Mouse (Mus musculus) stomach, postnatal 0 days (tissue): Measurements from ENCODE around the gene Krtap9-5. TPM values are rescaled to one million over a fixed set of nuclear protein-coding genes. Genes with fewer than 3 reads are reported as not detected.

Experiments
- ATAC-seq: fragments of 200-750 bp; cut with Nextera tagmentation; 2 replicates; pipeline ENCODE4 v1.8.0; 2017; ENCODE audit not compliant: low FRiP score, low TSS enrichment
- DNase-seq: peaks from one replicate; pipeline ENCODE4 v3.0.0-alpha.2; 2016; ENCODE audit warnings: low spot score
- H3K27ac ChIP-seq: fragments of 300-500 bp; sonication (generic); replicated peaks from 2 replicates; pipeline ENCODE4 v1.5.1; 2014; ENCODE audit warnings: mild to moderate bottlenecking, control low read depth
- H3K27me3 ChIP-seq: fragments of 300-500 bp; sonication (generic); 2 replicates; pipeline ENCODE4 v1.6.1; 2014; ENCODE audit warnings: low read length; ENCODE audit not compliant: control insufficient read depth, insufficient read depth
- H3K36me3 ChIP-seq: fragments of 300-500 bp; sonication (generic); 2 replicates; pipeline ENCODE4 v1.6.1; 2014; ENCODE audit warnings: low read length, mixed read lengths; ENCODE audit not compliant: control insufficient read depth, insufficient read depth
- H3K4me1 ChIP-seq: fragments of 300-500 bp; sonication (generic); replicated peaks from 2 replicates; pipeline ENCODE4 v1.6.1; 2014; ENCODE audit warnings: antibody characterized with exemption; ENCODE audit not compliant: control insufficient read depth, insufficient read depth
- H3K4me2 ChIP-seq: fragments of 300-500 bp; sonication (generic); replicated peaks from 2 replicates; pipeline ENCODE4 v1.6.1; 2014; ENCODE audit warnings: low read depth, mild to moderate bottlenecking, control low read depth, moderate library complexity
- H3K4me3 ChIP-seq: fragments of 300-500 bp; sonication (generic); 2 replicates; pipeline ENCODE4 v1.5.1; 2014; ENCODE audit warnings: low read depth, low read length, control low read depth
- H3K9ac ChIP-seq: fragments of 300-500 bp; sonication (generic); 2 replicates; pipeline ENCODE4 v1.6.1; 2014; ENCODE audit warnings: mild to moderate bottlenecking, low read length, control low read depth, mixed read lengths
- H3K9me3 ChIP-seq: fragments of 300-500 bp; sonication (generic); 2 replicates; pipeline ENCODE4 v1.6.1; 2016; ENCODE audit warnings: low read length; ENCODE audit not compliant: control insufficient read depth
- CTCF ChIP-seq: IDR thresholded peaks from 2 replicates; pipeline ENCODE4 v1.5.1; 2016; ENCODE audit warnings: antibody characterized with exemption, low read depth, mild to moderate bottlenecking, moderate library complexity
- EP300 ChIP-seq: optimal IDR thresholded peaks from 2 replicates; pipeline ENCODE3; 2016; ENCODE audit warnings: antibody characterized with exemption
- WGBS: fragments of 180-500 bp; shearing (Covaris S2); extraction: QIAGEN DNeasy Blood & Tissue Kit; methylation state at CpG from one replicate; pipeline ENCODE4 v1.1.7; 2014; 5-methylcytosine and 5-hydroxymethylcytosine counted together
- polyA plus RNA-seq: library from polyadenylated mRNA; unstranded; fragments of >200 nt; fragmentation: Nextera tagmentation; extraction: Ambion mirVana; gene quantifications from 2 replicates; pipeline ENCODE4 v1.2.1, GENCODE M21; 2015

Gene Krtap9-5
- polyA plus RNA-seq, 1 experiment from 2014 or later, result not detected

GRCm38 (mm10) chr11:99965961-99966360 lies 17.7 kb downstream of the Krtap9-5 start:
- TF ChIP-seq EP300 (no peak), CTCF (no peak)
- ATAC-seq (no peak), DNase-seq (no peak)
- Histone ChIP-seq H3K4me2 (no peak overlapping the region), H3K36me3 (no peaks in the 10 kb centered on the region), H3K27me3 (no peaks in the 10 kb centered on the region), H3K9ac (no peak overlapping the region), H3K9me3 (no peaks in the 10 kb centered on the region), H3K4me1 (no peaks in the 10 kb centered on the region), H3K27ac (no peak overlapping the region), H3K4me3 (no peak overlapping the region)
- 13% methylated on average over 2 of the region's 2 CpGs for WGBS

- TF ChIP-seq CTCF, result no peak
- no peaks in the 10 kb centered on the region for H3K36me3 ChIP-seq
- H3K27ac ChIP-seq, result no peak within 1 kb of the TSS
- H3K4me2 ChIP-seq, result no peak within 1 kb of the TSS
- DNase-seq (no peak), ATAC-seq (no peak)
- no peaks in the 10 kb centered on the region for H3K4me1 ChIP-seq
- H3K9me3 ChIP-seq, result no peaks in the 10 kb centered on the region
- no peaks in the 10 kb centered on the region for H3K27me3 ChIP-seq
- no peak within 1 kb of the TSS for H3K9ac ChIP-seq
- H3K4me3 ChIP-seq, result no peak within 1 kb of the TSS
- 70% methylated on average over 5 of the region's 5 CpGs for WGBS
Measured at GRCm38 (mm10) chr11:99978953-99979352, 30.7 kb downstream of the Krtap9-5 start, which contains the start of gene Krtap29-1. Krtap29-1 (minus strand) TSS chr11:99979053.

- Histone ChIP-seq H3K4me3 (no peak overlapping the region), H3K9ac (no peak overlapping the region), H3K4me2 (no peak overlapping the region), H3K9me3 (no peaks in the 10 kb centered on the region), H3K4me1 (no peaks in the 10 kb centered on the region), H3K36me3 (no peaks in the 10 kb centered on the region), H3K27ac (no peak overlapping the region), H3K27me3 (no peaks in the 10 kb centered on the region)
- TF ChIP-seq EP300, result no peak
- TF ChIP-seq CTCF, result no peak
- no peak for ATAC-seq
- no peak for DNase-seq
- 84% methylated on average over 9 of the region's 9 CpGs for WGBS
Measured at GRCm38 (mm10) chr11:99982731-99983130, 34.5 kb downstream of the Krtap9-5 start.

DNA sequence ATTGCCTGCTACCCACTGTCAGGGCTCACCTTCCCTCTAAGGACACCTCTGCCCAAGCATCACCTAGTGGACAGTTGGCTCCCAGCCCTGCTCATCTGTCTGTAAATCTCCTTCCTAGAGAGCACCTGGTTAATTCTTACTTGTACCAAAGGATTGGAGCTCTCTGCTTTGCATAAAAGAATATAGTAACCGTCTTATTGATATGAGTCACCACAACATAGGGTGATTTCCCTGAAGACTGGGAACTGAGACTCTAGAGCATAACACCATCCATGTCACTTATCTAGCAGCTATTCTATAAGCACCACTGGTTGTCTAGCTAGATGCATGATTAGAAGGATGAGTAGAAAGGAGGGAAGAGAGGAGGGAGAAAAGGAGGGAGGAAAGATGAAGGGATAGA lies 35.2 kb downstream of the Krtap9-5 start:
- no peaks in the 10 kb centered on the region for H3K9me3 ChIP-seq
- whole genome bisulfite sequencing, result 76% methylated on average over 1 of the region's 1 CpGs
- no peak for DNase-seq
- no peak overlapping the region for H3K27ac ChIP-seq
- H3K36me3 ChIP-seq, result no peaks in the 10 kb centered on the region
- H3K4me3 ChIP-seq, result no peak overlapping the region
- no peak overlapping the region for H3K9ac ChIP-seq
- no peak overlapping the region for H3K4me2 ChIP-seq
- TF ChIP-seq EP300 (no peak), CTCF (no peak)
- H3K27me3 ChIP-seq, result no peaks in the 10 kb centered on the region
- ATAC-seq, result no peak
- H3K4me1 ChIP-seq, result no peaks in the 10 kb centered on the region

- Histone ChIP-seq H3K4me1 (no peaks in the 10 kb centered on the region), H3K4me2 (no peak overlapping the region), H3K9me3 (no peaks in the 10 kb centered on the region), H3K27me3 (no peaks in the 10 kb centered on the region), H3K36me3 (no peaks in the 10 kb centered on the region), H3K27ac (no peak overlapping the region), H3K9ac (no peak overlapping the region), H3K4me3 (no peak overlapping the region)
- DNase-seq (no peak), ATAC-seq (no peak)
- 75% methylated on average over 20 of the region's 20 CpGs for WGBS
- TF ChIP-seq CTCF (no peak), EP300 (no peak)
Measured at GRCm38 (mm10) chr11:99985291-99986092, 37.2 kb downstream of the Krtap9-5 start.

DNA sequence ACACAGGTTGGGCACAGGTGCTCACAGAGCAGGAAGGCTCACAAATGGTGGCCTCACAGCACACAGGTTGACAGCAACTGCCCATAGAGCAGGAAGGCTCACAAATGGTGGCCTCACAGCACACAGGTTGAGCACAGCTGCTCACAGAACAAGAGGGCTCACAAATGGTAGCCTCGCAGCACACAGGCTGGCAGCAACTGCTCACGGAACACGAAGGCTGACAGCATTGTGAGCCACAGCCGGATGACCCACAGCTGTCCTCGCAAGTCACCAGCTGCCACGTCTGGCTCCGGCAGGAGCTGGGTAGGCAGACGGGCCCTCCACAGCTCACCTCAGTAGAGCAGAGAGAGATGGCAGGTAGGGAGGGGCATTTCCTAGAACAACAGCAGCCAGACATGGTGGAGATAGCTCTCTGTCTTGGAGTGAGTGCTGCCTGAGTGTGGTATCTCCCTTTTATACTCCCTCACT lies 37.9 kb downstream of the Krtap9-5 start, which contains the start of gene Krtap16-1:
TSS of gene Krtap16-1 (minus strand) at position 418 of the 468 bp plus-strand sequence.
- 65% methylated on average over 8 of the region's 8 CpGs for WGBS
- Histone ChIP-seq H3K9ac (no peak within 1 kb of the TSS), H3K9me3 (no peaks in the 10 kb centered on the region), H3K4me2 (no peak within 1 kb of the TSS), H3K27ac (no peak within 1 kb of the TSS), H3K36me3 (no peaks in the 10 kb centered on the region), H3K27me3 (no peaks in the 10 kb centered on the region), H3K4me3 (no peak within 1 kb of the TSS), H3K4me1 (no peaks in the 10 kb centered on the region)
- TF ChIP-seq EP300 (no peak), CTCF (no peak)
- DNase-seq (no peak), ATAC-seq (no peak)
